Mouse (Mus musculus): ENCODE measurements around the gene Sgf29.

- no peak for TF ChIP-seq CTCF (IDR thresholded peaks at IDR 0.05; ENCODE audit: extremely low read depth, insufficient read length, insufficient replicate concordance, low read depth, low read length)
- no peak for TF ChIP-seq POLR2A (IDR thresholded peaks at IDR 0.05; ENCODE audit: low read depth, low read length)
Observed at GRCm38 (mm10) chr7:126648486-126648885, 623 bp upstream of the Sgf29 start.

Measured in small intestine, adult 2 months (tissue).